Mouse (Mus musculus) midbrain, postnatal 0 days (tissue): Measurements from ENCODE around the gene Usp22. TPM values are rescaled to one million over a fixed set of nuclear protein-coding genes. Genes with fewer than 3 reads are reported as not detected.

Experiments
- ATAC-seq: fragments of 200-750 bp; cut with Nextera tagmentation; 2 replicates; pipeline ENCODE4 v1.8.0; 2017; ENCODE audit warnings: moderate number of reproducible peaks, mild to moderate bottlenecking, moderate TSS enrichment, moderate library complexity; ENCODE audit not compliant: low FRiP score
- DNase-seq: peaks from one replicate; pipeline ENCODE4 v3.0.0-alpha.2; 2015; ENCODE audit warnings: low spot score
- H3K27ac ChIP-seq: fragments of 300-500 bp; sonication (generic); 2 replicates; pipeline ENCODE4 v1.5.1; 2014; ENCODE audit warnings: low read depth, mild to moderate bottlenecking, low read length, mixed read lengths
- H3K27me3 ChIP-seq: fragments of 300-500 bp; sonication (generic); 2 replicates; pipeline ENCODE4 v1.6.1; 2014; ENCODE audit warnings: low read length, control low read depth, mixed read lengths; ENCODE audit not compliant: insufficient read depth
- H3K36me3 ChIP-seq: fragments of 300-500 bp; sonication (generic); 2 replicates; pipeline ENCODE4 v1.6.1; 2014; ENCODE audit warnings: low read length, control low read depth, mixed read lengths; ENCODE audit not compliant: insufficient read depth
- H3K4me1 ChIP-seq: fragments of 300-500 bp; sonication (generic); 2 replicates; pipeline ENCODE4 v1.6.1; 2014; ENCODE audit warnings: mild to moderate bottlenecking, control low read depth, antibody characterized with exemption, low read length, mixed read lengths; ENCODE audit not compliant: insufficient read depth
- H3K4me2 ChIP-seq: fragments of 300-500 bp; sonication (generic); 2 replicates; pipeline ENCODE4 v1.6.1; 2014; ENCODE audit warnings: low read depth, mild to moderate bottlenecking, low read length, mixed read lengths; ENCODE audit not compliant: poor library complexity, severe bottlenecking
- H3K4me3 ChIP-seq: fragments of 300-500 bp; sonication (generic); 2 replicates; pipeline ENCODE4 v1.5.1; 2014; ENCODE audit warnings: low read depth, mild to moderate bottlenecking, low read length, moderate library complexity
- H3K9ac ChIP-seq: fragments of 300-500 bp; sonication (generic); replicated peaks from 2 replicates; pipeline ENCODE4 v1.6.1; 2014; ENCODE audit warnings: mild to moderate bottlenecking, low read length, moderate library complexity, mixed read lengths; ENCODE audit not compliant: poor library complexity, severe bottlenecking
- H3K9me3 ChIP-seq: fragments of 300-500 bp; sonication (generic); 2 replicates; pipeline ENCODE4 v1.6.1; 2016; ENCODE audit warnings: low read length, control low read depth
- CTCF ChIP-seq: IDR thresholded peaks from 2 replicates; pipeline ENCODE4 v1.5.1; 2016; ENCODE audit warnings: antibody characterized with exemption, mild to moderate bottlenecking
- WGBS: fragments of 180-500 bp; shearing (Covaris S2); extraction: QIAGEN DNeasy Blood & Tissue Kit; methylation state at CpG from one replicate; pipeline ENCODE4 v1.1.7; 2014; 5-methylcytosine and 5-hydroxymethylcytosine counted together
- polyA plus RNA-seq: library from polyadenylated mRNA; unstranded; fragments of >200 nt; fragmentation: Nextera tagmentation; extraction: Ambion mirVana; gene quantifications from 2 replicates; pipeline ENCODE4 v1.2.1, GENCODE M21; 2015
- total RNA-seq: library from RNA; depleted of rRNA; stranded (reverse); fragments of >200 nt; gene quantifications from 2 replicates; pipeline ENCODE4 v1.2.3, GENCODE M21; 2014

The Usp22 gene
- total and polyA plus RNA-seq, 2 experiments from 2014 or later: 355 to 637 TPM

DNA sequence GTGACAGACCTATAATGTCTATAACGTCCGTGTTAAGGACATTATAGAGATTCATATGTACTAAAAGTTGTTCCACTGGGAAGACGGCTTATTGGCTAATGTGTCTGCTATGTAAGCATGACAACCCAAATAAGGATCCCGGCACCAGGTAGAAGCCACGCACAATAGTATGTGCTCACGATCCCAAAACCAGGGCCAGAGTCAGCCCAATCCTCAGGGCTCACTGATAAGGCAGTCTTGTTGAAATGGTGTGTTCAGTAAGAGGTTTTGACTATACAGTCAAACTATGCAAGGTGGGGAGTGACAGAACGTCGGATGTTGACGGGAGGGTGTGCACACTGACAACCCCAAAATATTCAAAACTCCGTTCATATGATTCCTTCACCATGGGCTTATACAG, 10.0 kb downstream of the Usp22 start:
- Histone ChIP-seq H3K4me2 (no peak overlapping the region), H3K9me3 (no peaks in the 10 kb centered on the region), H3K27me3 (no peaks in the 10 kb centered on the region), H3K9ac (no peak overlapping the region), H3K36me3 (peaks cover 80% of the 10 kb centered on the region), H3K27ac (no peak overlapping the region), H3K4me1 (peaks cover 5% of the 10 kb centered on the region; the same call in 1 of the 2 replicates), H3K4me3 (no peak overlapping the region)
- ATAC-seq (no peak), DNase-seq (no peak)
- 96% methylated on average over 10 of the region's 10 CpGs for WGBS
- no peak for TF ChIP-seq CTCF

- no peaks in the 10 kb centered on the region for H3K27me3 ChIP-seq
- ATAC-seq: no peak
- H3K9ac ChIP-seq: no peak overlapping the region
- WGBS: 94% methylated on average over 6 of the region's 6 CpGs
- no peak overlapping the region for H3K27ac ChIP-seq
- no peaks in the 10 kb centered on the region for H3K9me3 ChIP-seq
- H3K4me3 ChIP-seq: no peak overlapping the region
- H3K4me2 ChIP-seq: no peak overlapping the region
- H3K4me1 ChIP-seq: peaks cover 4% of the 10 kb centered on the region; the same call in 1 of the 2 replicates
- peaks cover 85% of the 10 kb centered on the region for H3K36me3 ChIP-seq
- TF ChIP-seq CTCF: no peak
- DNase-seq: no peak
Measured at GRCm38 (mm10) chr11:61164366-61164765, 10.5 kb downstream of the Usp22 start.

DNA sequence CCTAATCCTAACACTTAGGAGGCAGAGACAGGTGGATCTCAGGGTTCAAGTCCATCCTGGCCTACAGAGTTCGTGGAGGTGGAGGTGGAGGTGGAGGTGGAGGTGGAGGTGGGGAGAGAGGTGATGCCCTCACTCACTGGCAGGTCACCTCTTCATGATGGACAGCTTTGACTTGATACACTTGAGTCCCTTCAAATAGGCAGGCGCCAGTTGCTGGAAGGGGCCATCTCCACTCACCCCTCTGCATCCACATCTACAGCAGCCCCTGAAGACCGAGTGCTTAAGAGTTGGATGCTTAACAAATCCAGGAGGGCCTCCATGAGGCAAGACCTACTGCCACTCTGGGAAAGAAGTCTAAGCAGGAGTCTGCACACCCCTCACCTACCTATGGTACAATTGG, 11.5 kb downstream of the Usp22 start:
- H3K4me3 ChIP-seq: no peak overlapping the region
- 97% methylated on average over 3 of the region's 3 CpGs for WGBS
- no peaks in the 10 kb centered on the region for H3K4me1 ChIP-seq
- no peak for TF ChIP-seq CTCF
- H3K4me2 ChIP-seq: no peak overlapping the region
- no peaks in the 10 kb centered on the region for H3K27me3 ChIP-seq
- no peaks in the 10 kb centered on the region for H3K9me3 ChIP-seq
- peaks cover 95% of the 10 kb centered on the region for H3K36me3 ChIP-seq
- no peak overlapping the region for H3K27ac ChIP-seq
- no peak for DNase-seq
- no peak overlapping the region for H3K9ac ChIP-seq
- ATAC-seq: no peak

DNA sequence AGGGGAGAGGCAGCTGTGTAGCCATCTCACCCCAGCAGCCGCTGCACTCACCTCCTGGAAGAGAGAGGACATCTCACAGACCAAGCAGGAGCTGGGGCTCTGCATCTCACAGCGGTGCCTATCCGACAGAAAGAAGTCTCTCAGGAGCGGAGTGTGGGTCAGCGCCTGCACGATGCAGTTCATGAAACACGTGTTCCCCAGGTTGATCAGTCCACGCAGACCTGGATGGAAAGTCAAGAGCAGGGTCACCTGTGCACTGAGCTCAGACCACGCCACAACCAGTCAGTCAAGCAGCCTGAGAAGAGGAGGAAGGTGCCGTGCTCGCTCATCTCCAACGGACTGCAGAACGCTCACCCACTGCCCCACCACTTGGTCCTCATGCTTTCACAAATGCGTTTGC, 12.1 kb downstream of the Usp22 start:
- H3K36me3 ChIP-seq: peaks cover 96% of the 10 kb centered on the region
- H3K27me3 ChIP-seq: no peaks in the 10 kb centered on the region
- no peak for ATAC-seq
- no peaks in the 10 kb centered on the region for H3K9me3 ChIP-seq
- DNase-seq: no peak
- no peak overlapping the region for H3K4me3 ChIP-seq
- H3K4me2 ChIP-seq: no peak overlapping the region
- 96% methylated on average over 14 of the region's 14 CpGs for WGBS
- H3K9ac ChIP-seq: no peak overlapping the region
- H3K27ac ChIP-seq: no peak overlapping the region
- TF ChIP-seq CTCF: no peak
- H3K4me1 ChIP-seq: no peaks in the 10 kb centered on the region

DNA sequence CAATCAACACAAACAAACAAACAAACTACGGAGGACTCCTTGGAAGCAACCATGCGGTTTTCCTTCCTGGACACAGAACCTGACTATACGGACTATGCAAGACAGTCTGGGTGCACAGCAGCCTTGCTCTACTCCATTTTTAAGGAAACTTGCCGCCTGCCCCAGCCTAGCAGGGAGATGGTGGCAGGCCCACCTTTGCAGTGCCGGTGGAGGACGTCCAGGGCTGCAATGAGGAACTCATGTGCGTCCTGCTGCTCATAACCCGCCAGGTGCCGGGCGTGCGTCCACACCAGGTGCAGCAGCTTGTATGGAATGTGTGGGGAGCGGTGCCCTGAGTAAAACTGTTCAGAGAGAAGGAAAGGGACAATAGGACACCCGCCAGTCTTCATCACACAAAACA, 13.7 kb downstream of the Usp22 start:
- Histone ChIP-seq H3K4me3 (no peak overlapping the region), H3K36me3 (peaks cover 98% of the 10 kb centered on the region), H3K27ac (no peak overlapping the region), H3K9me3 (no peaks in the 10 kb centered on the region), H3K27me3 (no peaks in the 10 kb centered on the region), H3K9ac (no peak overlapping the region), H3K4me1 (no peaks in the 10 kb centered on the region), H3K4me2 (no peak overlapping the region)
- WGBS: 94% methylated on average over 13 of the region's 13 CpGs
- TF ChIP-seq CTCF: no peak
- DNase-seq: no peak
- ATAC-seq: no peak

DNA sequence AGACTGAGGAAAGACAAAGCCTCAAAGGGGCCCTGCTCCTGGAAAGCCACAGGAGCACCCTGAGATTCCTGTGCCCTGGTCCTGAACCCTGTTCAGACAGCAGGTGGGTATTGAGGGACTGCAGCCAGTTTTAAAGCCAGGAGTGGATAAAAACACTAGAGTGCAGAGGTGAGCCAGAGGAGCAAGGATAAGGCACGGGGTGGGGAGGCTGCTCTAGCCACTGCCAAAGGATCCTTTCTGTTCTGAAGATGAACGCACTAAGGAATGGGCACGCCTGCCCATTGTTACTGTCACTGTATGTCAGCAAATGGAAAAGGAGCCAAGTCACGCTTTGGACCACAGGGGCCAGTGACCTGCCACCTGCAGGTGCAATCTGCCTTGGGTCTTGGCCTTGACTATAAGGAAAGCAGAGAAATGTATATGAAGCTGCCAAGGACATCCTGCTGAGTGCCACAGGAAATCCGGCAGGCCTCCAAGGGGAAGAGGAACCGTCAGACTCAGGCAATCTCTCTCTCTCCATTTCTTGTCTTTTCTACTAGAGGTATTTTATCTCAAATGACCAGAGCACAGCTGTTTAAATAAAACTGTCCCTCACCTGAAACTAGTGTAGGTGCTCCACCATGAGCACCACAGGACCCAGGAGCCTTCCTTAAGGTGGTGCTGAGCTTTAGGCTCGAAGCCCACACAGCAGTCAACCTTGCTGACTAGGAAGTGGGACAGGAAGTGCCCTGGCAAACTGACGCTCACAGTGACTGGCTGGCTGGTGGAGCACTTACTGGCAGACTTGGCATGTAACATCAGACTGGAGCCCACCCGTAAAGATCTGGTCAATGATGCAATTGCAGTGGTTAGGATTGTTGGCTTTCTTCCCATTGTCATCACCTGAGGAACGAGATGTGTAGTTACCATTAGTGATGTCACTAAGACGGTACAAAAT, 14.8 kb downstream of the Usp22 start:
- no peaks in the 10 kb centered on the region for H3K4me1 ChIP-seq
- ATAC-seq (no peak), DNase-seq (no peak)
- H3K4me2 ChIP-seq: no peak overlapping the region
- no peak overlapping the region for H3K9ac ChIP-seq
- no peak overlapping the region for H3K27ac ChIP-seq
- 82% methylated on average over 11 of the region's 11 CpGs for WGBS
- no peak for TF ChIP-seq CTCF
- no peaks in the 10 kb centered on the region for H3K9me3 ChIP-seq
- H3K36me3 ChIP-seq: peaks cover 98% of the 10 kb centered on the region
- H3K27me3 ChIP-seq: no peaks in the 10 kb centered on the region
- H3K4me3 ChIP-seq: no peak overlapping the region
